Mouse (Mus musculus) cerebellum, adult 2 months (tissue): ENCODE measurements around the gene Chrm3. TPM values are rescaled to one million over a fixed set of nuclear protein-coding genes. Genes with fewer than 3 reads are reported as not detected.

ENCODE experiments used
- DNase-seq, 2 experiments: peaks; one replicate each; pipeline ENCODE4 v3.0.0; 2021
- H3K27ac ChIP-seq: fragments of 200-500 bp; 2 replicates; pipeline ENCODE4 v1.5.1; 2012; ENCODE audit warnings: low read length, control low read depth, inconsistent platforms; ENCODE audit not compliant: insufficient read depth
- H3K27me3 ChIP-seq: fragments of 200-500 bp; 2 replicates; pipeline ENCODE4 v1.6.1; 2012; ENCODE audit warnings: inconsistent platforms, mild to moderate bottlenecking, low read length, moderate library complexity; ENCODE audit not compliant: control insufficient read depth, insufficient read depth
- H3K4me1 ChIP-seq: fragments of 200-500 bp; 2 replicates; pipeline ENCODE4 v1.6.1; 2011; ENCODE audit warnings: low read length; ENCODE audit not compliant: control insufficient read depth, insufficient read depth
- H3K4me3 ChIP-seq: fragments of 200-500 bp; replicated peaks from 2 replicates; pipeline ENCODE3; 2011; ENCODE audit warnings: mild to moderate bottlenecking, low read depth, low read length, control low read depth; ENCODE audit not compliant: insufficient read depth
- CTCF ChIP-seq: fragments of 200-500 bp; IDR thresholded peaks from 2 replicates; pipeline ENCODE4 v1.5.1; 2011; ENCODE audit warnings: low read depth, mild to moderate bottlenecking, control low read depth, low read length, moderate library complexity, borderline replicate concordance; ENCODE audit not compliant: insufficient read depth
- POLR2A ChIP-seq: fragments of 200-500 bp; IDR thresholded peaks from 2 replicates; pipeline ENCODE4 v1.6.1; 2011; ENCODE audit warnings: low read length, control low read depth, borderline replicate concordance; ENCODE audit not compliant: insufficient read depth
- WGBS: fragments of 180-500 bp; shearing (Covaris S2); methylation state at CpG from one replicate; pipeline ENCODE4 v1.1.7; 2018; 5-methylcytosine and 5-hydroxymethylcytosine counted together
- polyA plus RNA-seq: library from polyadenylated mRNA; depleted of rRNA; stranded (reverse); fragments of >200 nt; gene quantifications from 2 replicates; pipeline ENCODE4 v1.2.3, GENCODE M21; 2012

Gene Chrm3
- polyA plus RNA-seq, 1 experiment: 4.4 TPM

DNA sequence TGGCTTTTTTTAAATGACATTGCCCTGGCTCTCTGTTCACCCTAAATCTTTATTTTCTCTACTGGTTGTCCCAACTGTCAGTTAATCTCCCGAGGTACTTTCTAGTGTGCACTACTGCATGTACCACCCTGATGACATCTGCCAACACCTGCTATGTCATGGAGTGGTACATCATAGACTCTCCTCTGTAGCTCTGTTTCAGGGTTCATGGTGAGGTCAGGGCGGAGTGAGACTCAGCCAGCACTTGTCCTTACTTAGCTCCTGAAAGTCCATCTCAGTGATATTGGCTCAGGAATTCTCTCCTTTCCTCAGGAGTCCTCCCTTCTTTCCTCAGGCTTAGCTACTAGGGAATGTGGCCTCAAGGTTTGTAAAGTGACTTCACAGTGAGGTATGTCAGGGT lies 451.9 kb downstream of the Chrm3 start:
- no peak overlapping the region for H3K4me3 ChIP-seq
- H3K27me3 ChIP-seq: no peaks in the 10 kb centered on the region
- 87% methylated on average over 2 of the region's 2 CpGs for WGBS
- TF ChIP-seq CTCF (no peak), POLR2A (no peak)
- H3K4me1 ChIP-seq: no peaks in the 10 kb centered on the region
- no peak overlapping the region for H3K27ac ChIP-seq
- DNase-seq: no peak

DNA sequence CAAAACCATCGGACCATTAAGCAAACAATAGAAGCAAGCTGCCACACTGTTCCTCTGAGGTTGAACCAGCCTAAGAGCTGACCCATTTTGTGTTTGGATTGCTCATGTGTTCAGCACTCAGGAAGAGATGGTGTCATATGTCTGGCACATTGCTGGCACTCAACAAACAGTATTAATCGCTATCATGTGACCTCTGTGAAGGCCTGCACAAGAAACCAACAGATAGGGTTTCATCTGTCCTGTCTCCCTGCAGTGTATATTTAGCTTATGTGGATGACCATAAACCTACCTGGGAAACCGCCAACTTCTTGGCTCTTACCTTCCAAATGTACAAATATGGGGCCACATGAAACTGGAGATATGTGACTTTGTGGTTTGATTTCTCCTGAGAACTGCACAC lies 453.4 kb downstream of the Chrm3 start:
- 82% methylated on average over 3 of the region's 3 CpGs for WGBS
- DNase-seq: no peak
- no peaks in the 10 kb centered on the region for H3K27me3 ChIP-seq
- TF ChIP-seq CTCF (no peak), POLR2A (no peak)
- H3K4me3 ChIP-seq: no peak overlapping the region
- H3K4me1 ChIP-seq: no peaks in the 10 kb centered on the region
- no peak overlapping the region for H3K27ac ChIP-seq

DNA sequence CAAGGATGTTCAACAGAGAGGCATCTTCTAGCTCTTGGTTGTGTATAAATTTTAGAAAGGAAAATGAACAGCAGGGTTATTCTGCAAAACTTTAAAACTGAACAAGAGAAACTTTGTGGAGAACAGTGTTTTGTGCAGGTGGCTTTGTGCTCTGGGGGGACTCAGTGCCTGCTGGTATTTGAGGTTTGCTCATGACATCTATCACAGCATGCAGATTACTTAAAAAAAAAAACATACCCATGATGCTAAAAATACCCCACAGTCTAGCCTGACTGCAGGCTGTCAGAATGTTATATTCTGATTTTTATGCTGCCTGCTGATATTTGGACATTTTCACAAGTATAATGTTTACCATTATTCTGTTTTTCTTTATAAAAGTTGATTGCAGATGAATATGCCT lies 456.2 kb downstream of the Chrm3 start:
- no peak for TF ChIP-seq POLR2A
- TF ChIP-seq CTCF: no peak
- Histone ChIP-seq H3K27ac (no peak overlapping the region), H3K27me3 (no peaks in the 10 kb centered on the region)

DNA sequence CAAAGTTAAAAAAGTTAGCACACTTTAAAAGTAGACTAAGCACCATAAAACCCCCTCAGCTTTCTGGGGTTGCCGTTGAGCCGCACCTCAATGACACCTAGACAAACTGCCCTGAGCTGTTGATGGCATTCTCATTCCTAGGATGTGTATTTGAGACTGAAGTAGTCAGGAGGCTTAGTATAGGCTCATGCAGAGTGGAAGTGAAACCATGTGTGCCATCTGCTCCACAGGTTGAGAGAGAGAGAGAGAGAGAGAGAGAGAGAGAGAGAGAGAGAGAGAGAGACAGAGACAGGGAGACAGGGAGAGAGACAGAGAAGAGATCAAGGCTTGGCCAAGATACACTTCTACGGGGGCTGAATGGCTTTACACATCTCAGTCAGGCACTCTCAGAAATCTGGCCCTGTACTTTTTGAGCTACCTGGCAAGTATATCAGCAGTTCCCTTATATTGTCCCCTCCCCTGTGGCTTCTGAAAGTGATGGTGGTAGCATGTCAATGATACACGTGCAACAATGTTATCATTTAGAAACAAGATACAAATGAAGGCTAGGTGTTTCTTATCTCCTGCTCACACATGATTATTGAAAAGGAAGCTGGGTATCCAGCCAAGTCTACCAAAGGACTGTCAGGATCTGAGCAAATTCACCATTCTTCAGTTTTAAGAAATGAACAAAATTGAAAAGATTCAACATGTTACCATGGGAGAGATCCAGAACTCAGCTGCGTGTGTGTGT lies 459.8 kb downstream of the Chrm3 start:
- WGBS: 95% methylated on average over 5 of the region's 5 CpGs
- DNase-seq: no peak
- TF ChIP-seq POLR2A: no peak
- no peak for TF ChIP-seq CTCF
- Histone ChIP-seq H3K27me3 (no peaks in the 10 kb centered on the region), H3K4me1 (no peaks in the 10 kb centered on the region), H3K4me3 (no peak overlapping the region), H3K27ac (no peak overlapping the region)

More for the DNA sequence above, 456.2 kb downstream of the Chrm3 start:
- no peak for DNase-seq
- Histone ChIP-seq H3K4me1 (no peaks in the 10 kb centered on the region), H3K4me3 (no peak overlapping the region)

DNA sequence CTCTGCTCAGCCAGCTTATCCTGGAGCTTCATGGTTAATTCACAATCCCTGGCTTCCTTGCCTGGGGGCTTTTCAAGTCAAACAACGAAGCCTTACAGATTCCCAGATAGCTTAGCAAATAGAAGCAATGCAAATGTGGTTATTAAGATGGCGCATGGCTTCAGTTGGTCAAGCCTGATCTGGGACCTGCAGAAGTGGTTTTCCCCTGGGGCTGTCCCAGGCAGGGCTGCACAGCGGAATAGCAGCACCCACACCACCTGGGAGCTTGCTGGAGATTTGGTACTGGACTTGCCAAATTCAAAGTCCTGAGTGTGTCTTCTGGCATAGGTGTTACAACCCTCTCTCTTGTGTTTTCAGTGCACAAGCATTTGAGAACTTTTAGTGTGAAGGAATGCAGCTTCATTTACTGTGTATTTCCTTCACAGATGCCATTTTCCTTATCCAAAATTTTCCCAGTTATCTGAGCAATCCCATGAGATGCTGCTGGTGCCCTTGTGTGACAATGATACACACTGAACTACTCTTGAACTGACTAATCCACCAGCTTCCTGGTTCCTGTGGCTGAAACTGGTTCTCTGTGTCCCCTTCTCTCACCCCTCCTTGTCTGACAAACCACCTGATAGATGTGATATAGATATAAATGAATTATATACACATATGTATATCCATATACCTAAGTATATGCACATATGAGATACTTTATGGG lies 461.8 kb downstream of the Chrm3 start:
- 89% methylated on average over 3 of the region's 3 CpGs for WGBS
- Histone ChIP-seq H3K27me3 (no peaks in the 10 kb centered on the region), H3K27ac (no peak overlapping the region), H3K4me1 (no peaks in the 10 kb centered on the region), H3K4me3 (no peak overlapping the region)
- no peak for DNase-seq
- TF ChIP-seq CTCF: no peak
- no peak for TF ChIP-seq POLR2A

DNA sequence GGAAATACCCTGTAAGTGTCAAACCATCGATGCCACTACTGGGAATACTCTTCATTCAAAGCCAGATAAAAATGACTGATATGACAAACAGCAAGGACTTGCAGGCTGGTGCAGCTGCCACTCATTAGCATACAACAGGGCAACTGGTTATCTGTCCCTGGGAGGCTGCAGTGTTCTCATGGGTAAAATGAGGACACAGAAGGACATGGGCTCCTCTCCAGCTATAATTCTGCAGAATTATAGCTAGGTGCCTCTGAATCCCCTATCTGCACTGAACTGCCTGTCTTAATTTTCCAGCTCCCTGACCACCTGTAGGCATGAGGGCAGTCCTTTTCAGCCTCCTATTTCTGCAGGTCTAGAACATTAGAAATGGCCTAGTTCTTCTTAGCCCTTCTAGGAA lies 463.4 kb downstream of the Chrm3 start:
- 32% methylated on average over 1 of the region's 1 CpGs for WGBS
- H3K27me3 ChIP-seq: no peaks in the 10 kb centered on the region
- no peak for TF ChIP-seq POLR2A

DNA sequence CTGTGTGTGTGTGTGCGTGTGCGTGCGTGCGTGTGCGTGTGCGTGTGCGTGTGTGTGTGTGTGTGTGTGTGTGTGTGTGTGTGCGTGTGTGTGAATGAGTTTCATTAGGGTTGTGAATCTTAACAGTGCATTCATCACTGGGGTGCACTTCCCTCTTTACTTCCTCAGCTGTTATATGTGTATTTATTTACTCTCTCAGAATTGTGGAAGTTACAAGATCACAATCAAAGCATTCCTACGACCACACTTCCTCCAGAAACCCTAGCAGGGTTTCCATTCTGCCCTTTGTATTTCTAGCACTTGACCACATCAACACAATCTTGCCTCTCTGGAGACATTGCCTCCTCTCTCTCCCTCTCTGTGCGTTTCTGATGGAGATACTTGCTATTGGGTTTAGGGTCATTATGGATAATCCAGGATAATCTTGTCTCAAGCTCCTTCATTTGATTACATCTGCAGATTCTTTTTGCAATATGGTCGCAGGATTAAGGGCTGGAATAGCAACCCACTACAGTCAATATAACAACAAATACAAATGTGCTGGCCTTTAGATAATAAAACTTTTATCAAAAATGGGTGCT lies 465.5 kb downstream of the Chrm3 start:
- no peak overlapping the region for H3K27ac ChIP-seq

More for the DNA sequence above, 463.4 kb downstream of the Chrm3 start:
- Histone ChIP-seq H3K4me1 (no peaks in the 10 kb centered on the region), H3K27ac (no peak overlapping the region), H3K4me3 (no peak overlapping the region)
- DNase-seq: no peak

DNA sequence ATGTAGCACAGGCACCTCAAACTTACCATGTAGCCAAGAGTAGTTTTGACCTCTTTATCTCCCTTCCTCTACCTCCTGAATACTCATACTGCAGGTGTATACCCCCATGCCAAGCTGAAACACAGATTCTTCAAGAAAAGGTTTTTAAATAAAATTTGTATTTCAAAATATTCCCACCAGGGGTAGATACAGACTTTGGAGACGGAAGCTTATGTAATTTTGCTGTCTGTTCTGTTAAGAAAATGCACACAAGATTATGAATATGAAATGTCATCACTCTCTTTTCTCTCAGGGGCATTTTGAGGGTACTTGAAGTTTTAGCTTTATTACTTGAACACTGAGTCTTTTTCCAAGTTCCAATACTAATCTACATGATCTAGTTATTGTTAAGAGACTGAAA lies 469.6 kb downstream of the Chrm3 start:
- no peak overlapping the region for H3K4me3 ChIP-seq
- no peak for DNase-seq
- no peak overlapping the region for H3K27ac ChIP-seq
- WGBS: 89% methylated on average over 1 of the region's 1 CpGs
- no peak for TF ChIP-seq POLR2A
- H3K27me3 ChIP-seq: no peaks in the 10 kb centered on the region
- H3K4me1 ChIP-seq: no peaks in the 10 kb centered on the region

More for the DNA sequence above, 465.5 kb downstream of the Chrm3 start:
- H3K4me1 ChIP-seq: no peaks in the 10 kb centered on the region
- H3K27me3 ChIP-seq: no peaks in the 10 kb centered on the region
- no peak overlapping the region for H3K4me3 ChIP-seq
- DNase-seq: no peak
- WGBS: 85% methylated on average over 11 of the region's 11 CpGs
- TF ChIP-seq CTCF (no peak), POLR2A (no peak)
